Mouse (Mus musculus) kidney, adult 2 months (tissue): ENCODE results near the gene Prm2.

Experiments used
- CTCF ChIP-seq: fragments of 200-500 bp; conservative IDR thresholded peaks from 2 replicates; pipeline ENCODE4 v1.5.1; 2011; ENCODE audit warnings: low read depth, mild to moderate bottlenecking, control low read depth, low read length, moderate library complexity, mixed read lengths; ENCODE audit not compliant: insufficient read depth, insufficient read length
- POLR2A ChIP-seq: fragments of 200-500 bp; IDR thresholded peaks from one replicate; pipeline ENCODE4 v1.6.1; 2011; ENCODE audit warnings: low read depth, low read length, control low read depth

- TF ChIP-seq CTCF (no peak), POLR2A (no peak)
Observed at GRCm38 (mm10) chr16:10813726-10814125, 17.8 kb upstream of the Prm2 start.
